Mouse (Mus musculus) heart, adult 9 months (tissue): ENCODE measurements around the gene Ap5b1.

Source experiments
- DNase-seq, 2 experiments: peaks; one replicate each; pipeline ENCODE4 v3.0.0; 2022; ENCODE audit warnings: low spot score in 2 of 2

Ap5b1 gene

GRCm38 (mm10) chr19:5609547-5610404 lies 42.0 kb downstream of the Ap5b1 start, which contains the start of gene Kat5:
Gene Kat5 (minus strand): TSS chr19:5610237.
- peak; percentile 94 to 95 for DNase-seq

GRCm38 (mm10) chr19:5611973-5612372 lies 44.1 kb downstream of the Ap5b1 start:
- no peak for DNase-seq

GRCm38 (mm10) chr19:5612762-5613411 lies 45.1 kb downstream of the Ap5b1 start:
- DNase-seq = no peak

- DNase-seq = no peak
Measured at GRCm38 (mm10) chr19:5614953-5615352, 47.1 kb downstream of the Ap5b1 start.

GRCm38 (mm10) chr19:5620007-5620406 lies 52.2 kb downstream of the Ap5b1 start:
- no peak for DNase-seq
